Mouse (Mus musculus) frontal cortex, postnatal 10 days (tissue): Measurements from ENCODE around the gene Irf3.

ENCODE experiments used
- DNase-seq, 2 experiments: peaks; one replicate each; pipeline ENCODE4 v3.0.0; 2022; ENCODE audit warnings: low spot score in 2 of 2, mixed read lengths in 1 of 2

The Irf3 gene

DNA sequence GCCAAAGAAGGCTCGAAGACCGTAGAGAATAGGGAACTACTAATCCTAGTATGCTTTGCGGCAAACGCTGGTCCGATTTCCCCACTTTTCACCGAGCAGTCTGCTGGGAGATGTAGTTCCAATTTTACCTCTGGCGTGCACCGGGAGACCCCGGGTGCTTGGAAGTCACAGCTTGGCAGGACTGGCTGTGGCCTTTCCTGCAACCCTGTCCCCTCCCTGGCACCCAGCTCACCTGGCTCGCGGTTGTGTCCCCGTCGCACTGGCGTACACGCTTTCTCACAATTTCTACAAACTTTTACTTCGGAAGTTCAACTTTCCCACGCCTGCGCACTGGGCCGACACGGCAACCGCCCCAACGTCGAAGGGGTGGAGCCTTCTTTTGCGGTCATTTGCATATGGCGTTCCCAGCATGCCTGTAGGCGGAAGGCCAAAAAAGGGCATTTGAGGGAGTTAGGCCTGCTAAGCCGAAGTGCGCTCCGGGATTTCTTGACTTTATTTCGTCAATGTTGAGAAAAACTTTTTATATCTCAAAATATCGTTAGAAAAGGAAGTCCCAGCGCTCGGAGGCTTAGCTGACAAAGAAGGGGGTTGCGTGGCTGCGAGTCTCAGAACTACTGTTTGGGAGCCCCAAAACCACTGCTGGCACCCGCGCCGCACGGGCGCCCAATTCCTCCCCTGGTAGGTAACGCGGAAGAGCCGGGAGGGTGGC lies at the start of gene Irf3:
TSS of gene Irf3 (plus strand) at position 418 of the 709 bp plus-strand sequence.
- peak; percentile 92 to 94 for DNase-seq

DNA sequence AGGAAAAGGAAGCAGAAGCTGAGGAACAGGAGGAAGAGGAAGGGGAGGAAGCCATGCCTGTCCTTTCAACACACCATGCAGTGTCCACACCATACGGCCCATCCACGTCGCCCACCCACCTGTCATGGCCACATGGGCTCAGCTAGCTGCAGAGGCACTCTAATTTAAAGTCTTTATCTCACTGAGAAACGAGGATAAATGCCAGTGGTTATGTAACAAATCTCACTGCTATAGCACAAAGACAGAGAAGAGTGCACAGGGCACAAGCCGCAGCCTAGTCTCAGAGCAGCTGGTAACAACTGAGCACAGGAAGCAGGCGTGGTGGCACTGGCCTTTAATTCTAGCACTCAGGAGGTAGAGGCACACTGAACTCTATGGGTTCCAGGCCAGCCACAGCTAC lies 47.5 kb upstream of the Irf3 start:
- DNase-seq, result peak in 1 of 2 experiments; percentile 5

DNA sequence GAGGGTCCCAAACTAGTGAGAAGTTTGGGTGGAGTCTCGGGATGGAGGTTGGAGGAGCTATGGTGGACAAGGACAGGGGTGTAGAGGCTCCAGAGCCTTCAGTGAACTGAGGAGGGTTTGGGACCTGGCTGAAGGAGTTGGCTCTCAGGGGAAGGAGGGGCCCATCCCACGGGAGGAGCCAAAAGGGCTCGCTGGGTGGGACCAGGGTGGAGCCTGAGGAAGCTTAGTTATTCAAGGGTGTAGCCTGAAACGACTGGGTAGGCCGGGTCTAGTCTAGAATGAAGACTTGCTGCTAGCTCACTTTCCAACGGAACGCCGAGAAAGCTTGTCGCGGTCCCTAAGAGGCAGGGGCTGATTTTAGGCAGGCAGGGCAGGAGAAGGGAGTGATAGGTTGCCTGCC lies 45.5 kb upstream of the Irf3 start:
- no peak for DNase-seq

DNA sequence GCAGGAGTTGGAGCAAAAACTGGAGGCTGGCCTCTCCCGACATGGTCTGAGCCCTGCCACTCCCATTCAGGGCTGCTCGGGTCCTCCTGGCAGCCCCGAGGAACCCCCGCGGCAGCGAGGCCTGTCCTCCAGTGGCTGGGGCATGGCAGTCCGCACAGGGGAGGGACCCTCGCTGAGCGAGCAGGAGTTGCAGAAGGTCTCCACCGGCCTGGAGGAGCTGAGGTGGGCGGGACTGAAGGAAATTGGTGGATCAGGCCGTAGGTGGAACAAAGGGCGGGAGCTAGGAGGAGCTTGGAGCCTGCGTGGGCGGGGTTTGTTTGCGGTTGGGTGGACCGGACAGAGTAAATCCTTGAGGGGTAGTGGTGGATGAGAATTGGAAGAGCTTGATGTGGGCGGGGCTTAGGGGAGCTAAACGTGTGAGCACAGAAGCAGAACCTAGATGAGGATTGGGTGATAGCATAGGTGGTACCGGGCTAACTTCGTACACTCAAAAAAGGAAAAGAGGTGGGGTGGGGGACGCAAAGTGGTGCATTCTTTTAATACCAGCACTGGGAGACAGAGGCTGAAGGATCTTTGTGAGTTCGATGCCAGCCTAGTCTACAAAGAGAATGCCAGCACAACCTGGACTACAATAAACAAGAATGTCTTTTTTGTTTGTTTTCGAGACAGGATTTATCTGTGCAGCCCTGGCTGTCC lies 44.7 kb upstream of the Irf3 start:
- DNase-seq, result peak; percentile 80 to 83

DNA sequence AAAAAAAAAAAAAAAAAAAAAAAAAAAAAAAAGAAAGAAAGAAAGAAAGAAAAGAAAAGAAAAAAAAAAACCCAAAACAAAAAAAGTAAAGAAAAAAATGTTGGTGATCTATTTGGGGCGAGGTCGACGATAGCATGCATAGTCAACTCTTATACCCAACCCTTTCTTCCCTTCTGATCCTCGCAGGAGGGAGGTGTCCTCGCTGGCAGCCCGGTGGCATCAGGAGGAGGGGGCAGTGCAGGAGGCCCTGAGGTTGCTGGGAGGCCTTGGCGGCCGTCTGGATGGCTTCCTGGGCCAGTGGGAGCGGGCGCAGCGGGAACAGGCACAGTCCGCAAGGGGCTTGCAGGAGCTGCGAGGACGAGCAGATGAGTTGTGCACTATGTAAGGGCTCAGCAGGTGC lies 43.9 kb upstream of the Irf3 start:
- peak in 1 of 2 experiments; percentile 7 for DNase-seq

DNA sequence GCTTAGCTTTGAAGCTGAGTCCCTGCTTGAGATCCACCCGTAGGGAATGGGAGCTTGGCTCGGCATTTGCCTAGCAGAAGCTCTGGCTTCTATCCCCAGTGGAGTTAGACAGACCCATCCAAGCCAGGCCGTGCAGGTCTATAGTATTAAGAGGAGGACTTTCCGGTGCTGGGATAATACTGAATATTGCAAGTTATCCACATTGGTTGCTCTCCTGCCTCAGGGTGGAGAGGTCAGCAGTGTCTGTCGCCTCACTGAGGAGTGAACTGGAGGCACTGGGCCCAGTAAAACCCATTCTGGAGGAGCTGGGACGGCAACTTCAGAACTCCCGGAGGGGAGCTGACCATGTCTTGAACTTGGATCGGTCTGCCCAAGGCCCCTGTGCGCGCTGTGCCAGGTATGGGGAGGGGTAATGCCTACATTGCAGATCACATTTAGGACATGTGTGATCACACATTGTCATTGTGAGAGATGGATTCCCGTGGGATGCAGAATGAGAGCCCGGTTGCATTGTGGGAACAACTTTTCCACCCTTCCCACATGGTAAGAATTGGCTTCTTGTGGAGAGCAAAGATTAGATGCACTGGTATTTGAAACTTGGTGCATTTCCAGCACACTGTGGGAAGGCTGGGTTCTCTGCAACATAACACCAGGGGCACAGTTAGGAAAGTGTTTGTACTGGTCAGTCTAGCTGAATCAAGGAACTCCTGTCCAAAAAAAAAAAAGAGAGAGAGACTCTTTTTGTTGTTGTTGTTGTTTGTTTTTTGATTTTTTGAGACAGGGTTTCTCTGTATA lies 43.2 kb upstream of the Irf3 start:
- peak; percentile 3 to 7 for DNase-seq

DNA sequence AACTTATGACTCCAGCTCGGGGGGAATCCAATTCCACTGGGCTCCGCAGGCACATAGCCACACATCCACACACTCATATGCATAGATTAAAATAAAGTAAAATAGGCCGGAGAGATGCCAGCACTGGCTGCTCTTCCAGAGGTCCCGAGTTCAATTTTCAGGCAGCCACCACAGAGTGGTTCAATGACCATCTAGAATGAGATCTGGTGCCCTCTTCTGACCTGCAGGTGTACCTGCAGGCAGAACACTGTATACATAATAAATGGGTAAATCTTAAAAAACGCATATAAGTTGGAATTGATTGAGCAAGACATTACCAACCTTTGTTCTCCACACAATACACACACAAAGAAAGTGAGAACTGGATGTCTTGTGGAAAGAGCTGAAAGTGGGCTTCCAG lies 41.8 kb upstream of the Irf3 start:
- no peak for DNase-seq

DNA sequence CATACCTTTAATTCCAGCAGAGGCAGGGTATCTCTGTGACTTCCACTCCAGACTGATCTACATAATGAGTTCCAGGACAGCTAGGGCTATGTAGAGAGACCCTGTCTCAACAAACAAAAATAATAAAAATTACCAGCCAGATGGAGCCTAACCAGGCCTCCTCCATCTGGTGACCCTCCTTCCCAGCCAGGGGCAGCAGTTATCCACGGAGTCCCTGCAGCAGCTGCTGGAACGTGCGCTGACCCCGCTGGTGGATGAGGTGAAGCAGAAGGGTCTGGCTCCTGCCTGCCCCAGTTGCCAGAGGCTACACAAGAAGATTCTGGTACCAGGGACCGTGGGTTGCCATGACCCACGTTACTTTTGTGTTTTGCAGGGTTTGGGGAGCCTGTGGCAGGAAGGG lies 41.2 kb upstream of the Irf3 start:
- no peak for DNase-seq

DNA sequence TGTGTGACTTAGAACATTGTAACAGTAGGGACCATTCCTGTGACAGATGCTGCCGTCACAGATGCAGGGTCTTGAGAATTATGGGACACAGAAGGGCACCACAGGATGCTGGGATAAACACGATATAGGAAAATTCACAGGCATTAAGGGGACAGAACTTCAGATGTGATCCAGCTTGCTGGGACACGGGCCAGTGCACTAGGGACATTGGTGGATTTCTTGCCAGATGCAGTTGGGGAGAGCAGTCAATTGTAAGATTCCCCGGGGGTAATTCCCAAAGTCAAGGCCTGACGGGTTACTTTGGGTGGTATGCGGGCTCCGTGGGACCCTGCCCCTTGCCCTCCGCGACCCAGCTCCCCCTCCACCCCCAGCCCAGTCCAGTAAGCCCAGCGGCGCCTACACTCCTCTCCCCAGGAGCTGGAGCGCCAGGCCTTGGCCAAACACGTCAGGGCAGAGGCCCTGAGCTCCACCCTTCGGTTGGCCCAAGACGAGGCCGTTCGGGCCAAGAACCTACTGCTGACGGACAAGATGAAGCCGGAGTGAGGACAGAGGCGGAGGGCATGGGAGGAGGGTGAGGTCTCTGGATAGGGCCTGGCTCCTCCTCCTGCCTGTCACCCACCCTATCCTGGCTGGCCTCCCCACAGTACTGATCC lies 40.1 kb upstream of the Irf3 start:
- DNase-seq, result peak in 1 of 2 experiments; percentile 12

DNA sequence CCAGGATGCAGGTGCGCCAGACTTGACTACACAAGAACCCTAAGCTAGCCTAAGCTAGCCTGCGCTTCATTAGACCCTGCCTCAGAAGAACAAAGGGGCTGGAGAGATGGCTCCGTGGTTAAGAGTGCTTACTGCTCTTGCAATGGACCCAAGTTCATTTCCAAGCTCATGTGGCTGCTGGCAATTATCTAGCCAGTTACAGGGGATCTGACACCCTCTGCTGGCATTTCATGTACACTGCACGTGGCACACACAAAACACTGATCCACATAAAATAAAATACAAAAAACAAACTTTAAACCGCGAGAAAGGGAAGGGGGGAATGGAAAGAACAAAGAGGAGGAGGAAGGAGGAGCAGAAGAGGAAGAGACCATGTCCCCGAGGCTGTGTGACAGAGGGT lies 39.2 kb upstream of the Irf3 start:
- DNase-seq, result peak in 1 of 2 experiments; percentile 41

DNA sequence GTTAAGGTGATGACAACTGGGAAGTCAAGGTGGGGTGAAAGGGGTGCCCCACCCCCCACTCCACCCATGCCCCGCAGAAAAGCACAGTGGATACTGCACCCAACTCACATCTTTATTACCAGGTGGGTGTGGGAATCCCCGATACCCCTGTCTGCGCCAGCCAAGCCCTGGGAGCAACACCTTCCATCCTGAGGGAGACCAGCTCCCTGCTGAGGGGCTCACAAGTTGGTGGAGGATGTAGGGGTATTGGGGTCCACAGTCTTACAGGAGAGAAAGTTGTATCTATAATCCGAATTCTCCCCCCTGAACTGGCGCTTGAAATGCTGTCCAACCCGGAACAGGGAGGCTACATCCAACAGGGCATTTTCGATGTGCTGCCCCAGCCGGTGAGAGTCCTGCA lies 38.2 kb upstream of the Irf3 start:
- DNase-seq, result peak in 1 of 2 experiments; percentile 11

DNA sequence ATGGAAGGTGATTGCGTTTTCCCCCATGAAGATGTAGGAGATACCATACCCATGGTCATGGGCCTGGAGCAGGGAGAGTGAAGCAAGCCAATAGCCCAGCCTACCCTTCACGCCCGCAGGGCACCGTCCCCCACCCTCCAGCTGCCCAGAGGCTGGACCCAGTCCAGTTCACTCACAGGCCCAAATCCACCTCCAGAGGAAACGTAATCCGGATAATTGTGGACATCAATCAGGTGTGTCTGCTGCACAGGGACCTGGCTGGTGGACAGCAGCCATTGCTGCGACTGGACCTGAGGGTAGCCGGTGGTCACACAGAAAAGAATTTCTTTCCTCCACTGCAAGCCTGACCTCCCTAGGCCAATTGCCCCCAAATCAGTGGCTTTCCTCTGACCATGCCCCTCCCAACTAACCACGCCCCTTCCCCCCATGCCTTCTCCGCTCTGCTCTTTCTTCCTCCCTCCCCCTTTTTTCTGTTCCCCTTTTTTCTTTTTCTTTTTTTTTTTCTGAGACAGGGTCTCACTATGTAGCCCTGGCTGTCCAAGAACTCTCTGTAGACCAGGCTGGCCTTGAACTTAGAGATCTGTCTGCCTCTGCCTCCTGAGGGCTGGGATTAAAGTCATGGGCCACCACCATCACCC lies 37.5 kb upstream of the Irf3 start:
- DNase-seq, result peak in 1 of 2 experiments; percentile 5

DNA sequence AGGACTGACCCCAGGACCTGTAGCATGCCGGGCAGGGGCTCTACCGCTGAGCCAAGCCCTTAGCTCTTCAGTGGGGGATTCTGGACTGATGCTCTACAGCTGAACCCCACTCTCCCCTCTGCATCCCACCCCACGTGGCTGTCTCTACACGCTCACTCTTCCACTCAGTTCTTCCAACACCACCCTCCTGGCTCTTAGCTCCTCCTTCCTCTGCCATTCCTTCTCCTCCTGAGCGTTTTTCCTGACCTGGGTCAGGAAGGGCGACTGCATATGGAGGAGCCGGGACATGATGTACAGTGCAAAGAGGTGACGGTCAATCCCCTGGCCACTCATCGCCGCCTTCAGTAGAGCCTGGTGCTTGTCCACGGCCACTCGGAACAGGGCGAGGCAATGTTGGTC lies 36.9 kb upstream of the Irf3 start:
- DNase-seq, result no peak

DNA sequence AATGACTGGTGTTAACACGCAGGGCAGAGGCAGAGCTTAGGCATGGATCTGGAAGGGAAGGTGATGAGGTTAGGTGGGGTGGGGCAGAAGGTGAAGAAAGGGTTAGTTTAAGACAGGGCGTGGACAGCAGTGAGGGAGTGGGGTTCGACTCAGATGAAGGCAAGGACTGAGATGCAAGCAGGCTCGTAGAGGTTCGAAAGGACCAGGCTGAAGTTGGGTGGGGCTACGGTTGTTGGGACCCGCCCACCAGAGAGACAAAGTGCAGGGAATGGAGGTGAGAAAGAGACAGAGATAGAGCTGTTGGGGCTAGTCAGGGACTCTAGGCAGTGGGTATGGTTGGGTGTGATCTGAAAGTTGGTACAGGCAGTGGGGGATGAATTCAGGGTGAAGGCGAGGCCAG lies 35.1 kb upstream of the Irf3 start:
- no peak for DNase-seq

DNA sequence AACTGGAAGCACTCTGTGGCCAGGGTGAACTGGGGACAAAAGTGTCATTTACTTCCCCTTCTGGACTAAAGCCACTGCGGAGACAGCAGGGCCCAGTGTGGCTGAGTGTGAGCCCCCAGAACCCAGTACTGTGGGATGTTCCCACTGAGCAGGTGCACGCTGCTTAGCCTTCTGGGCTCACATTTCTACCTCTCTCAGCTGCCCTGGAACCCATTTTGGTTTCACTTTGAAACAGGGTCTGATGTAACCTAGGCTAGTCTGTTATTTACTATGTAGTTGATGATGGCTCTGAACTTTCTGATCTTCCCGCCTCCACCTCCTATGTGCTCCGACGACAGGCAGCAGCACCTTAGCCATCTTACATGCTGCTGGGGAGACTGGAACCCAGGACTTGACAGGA lies 34.6 kb upstream of the Irf3 start:
- peak in 1 of 2 experiments; percentile 4 for DNase-seq

DNA sequence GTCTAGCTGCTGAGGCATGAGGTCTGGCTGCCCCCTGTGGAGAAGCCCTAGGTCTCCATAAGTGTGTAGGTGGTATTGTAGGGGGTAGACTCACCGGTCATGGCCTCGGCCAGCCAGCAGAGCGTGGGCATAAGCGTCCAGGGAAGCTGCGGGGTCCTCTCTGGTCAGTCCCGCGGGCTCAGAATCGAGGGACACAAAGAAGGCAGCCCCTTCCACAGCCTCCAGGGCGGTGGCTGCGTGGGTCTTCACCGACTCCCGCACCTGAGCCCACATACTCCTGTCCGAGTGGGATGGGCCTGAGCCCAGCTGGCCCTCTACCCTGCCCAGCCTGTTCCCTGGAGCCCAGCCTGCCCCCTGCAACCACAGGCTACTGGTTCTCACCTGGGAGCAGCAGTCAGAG lies 32.5 kb upstream of the Irf3 start:
- DNase-seq, result no peak

DNA sequence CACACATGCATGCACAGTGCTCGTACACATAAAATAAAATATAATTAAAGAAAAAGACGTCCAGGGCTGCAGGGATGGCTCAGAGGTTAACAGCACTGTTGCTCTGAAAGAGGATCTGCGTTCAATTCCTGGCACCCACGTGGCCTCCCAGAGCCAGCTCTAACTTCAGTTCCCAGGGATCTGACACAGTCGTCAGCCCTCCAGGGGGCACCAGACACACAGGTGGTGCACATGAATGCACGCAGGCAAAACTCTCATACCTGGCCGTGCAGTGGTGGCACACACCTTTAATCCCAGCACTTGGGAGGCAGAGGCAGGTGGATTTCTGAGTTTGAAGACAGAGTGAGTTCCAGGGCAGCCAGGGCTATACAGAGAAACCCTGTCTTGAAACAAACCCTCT lies 31.5 kb upstream of the Irf3 start:
- no peak for DNase-seq

DNA sequence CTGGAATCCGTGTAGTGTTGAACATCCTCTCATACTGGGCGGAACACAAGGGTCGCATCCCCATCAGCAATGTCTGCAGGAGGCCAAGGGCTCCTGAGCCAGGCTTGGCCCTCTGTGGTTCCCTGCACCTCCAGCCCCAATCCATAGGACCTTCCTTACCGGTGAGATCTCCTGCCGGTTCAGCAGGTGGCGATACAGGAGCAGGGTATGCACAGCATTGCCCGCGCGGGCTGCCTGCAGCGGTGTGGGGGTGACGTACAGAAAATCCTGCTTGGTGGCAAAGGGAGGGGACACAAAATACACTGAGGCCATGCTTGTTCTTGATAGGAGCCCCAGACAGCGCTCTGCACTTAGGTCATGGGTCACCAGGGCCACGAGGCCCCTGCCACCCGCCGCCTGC lies 30.8 kb upstream of the Irf3 start:
- no peak for DNase-seq

DNA sequence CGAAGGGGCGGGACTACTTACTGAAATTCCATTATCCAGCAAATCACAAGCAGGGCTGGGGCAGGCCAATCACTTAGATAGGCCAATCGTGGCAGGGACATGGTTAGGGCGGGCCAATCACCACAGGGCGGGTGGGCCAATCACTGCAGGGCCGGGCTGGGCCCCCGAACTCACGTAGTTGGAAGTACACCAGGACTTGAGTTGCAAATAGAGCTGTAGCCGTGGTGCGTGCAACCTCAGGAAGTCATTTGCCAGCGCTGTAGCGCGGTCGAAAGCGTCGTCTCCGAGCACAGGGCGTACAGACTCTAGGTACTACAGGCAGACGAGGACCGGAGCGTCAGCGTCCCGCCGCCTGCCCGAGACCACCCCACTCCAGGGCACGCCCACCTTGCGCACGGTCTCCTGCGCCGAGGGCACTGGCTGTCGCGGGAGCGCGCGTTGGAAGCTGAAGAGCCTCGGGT lies 27.2 kb upstream of the Irf3 start:
- peak; percentile 83 to 84 for DNase-seq

DNA sequence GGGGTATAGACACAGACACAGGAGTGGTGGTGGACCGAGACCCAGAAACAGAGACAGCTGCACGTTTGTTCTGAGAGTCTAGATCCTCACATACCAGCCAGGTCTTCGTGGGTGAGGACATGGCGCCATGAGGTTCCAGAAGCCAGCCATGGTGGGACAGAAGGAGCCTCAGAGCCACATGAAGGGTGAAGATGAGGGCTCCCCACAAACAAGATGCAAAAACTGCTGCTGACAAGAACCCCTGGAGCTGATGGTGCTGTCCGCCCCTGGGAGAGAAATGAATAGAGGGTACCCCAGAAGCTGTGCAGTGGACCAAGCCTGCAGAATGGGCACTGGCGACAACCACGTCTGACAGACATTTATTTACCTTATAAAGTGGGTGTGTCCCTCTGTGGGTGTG lies 26.3 kb upstream of the Irf3 start:
- DNase-seq, result no peak

DNA sequence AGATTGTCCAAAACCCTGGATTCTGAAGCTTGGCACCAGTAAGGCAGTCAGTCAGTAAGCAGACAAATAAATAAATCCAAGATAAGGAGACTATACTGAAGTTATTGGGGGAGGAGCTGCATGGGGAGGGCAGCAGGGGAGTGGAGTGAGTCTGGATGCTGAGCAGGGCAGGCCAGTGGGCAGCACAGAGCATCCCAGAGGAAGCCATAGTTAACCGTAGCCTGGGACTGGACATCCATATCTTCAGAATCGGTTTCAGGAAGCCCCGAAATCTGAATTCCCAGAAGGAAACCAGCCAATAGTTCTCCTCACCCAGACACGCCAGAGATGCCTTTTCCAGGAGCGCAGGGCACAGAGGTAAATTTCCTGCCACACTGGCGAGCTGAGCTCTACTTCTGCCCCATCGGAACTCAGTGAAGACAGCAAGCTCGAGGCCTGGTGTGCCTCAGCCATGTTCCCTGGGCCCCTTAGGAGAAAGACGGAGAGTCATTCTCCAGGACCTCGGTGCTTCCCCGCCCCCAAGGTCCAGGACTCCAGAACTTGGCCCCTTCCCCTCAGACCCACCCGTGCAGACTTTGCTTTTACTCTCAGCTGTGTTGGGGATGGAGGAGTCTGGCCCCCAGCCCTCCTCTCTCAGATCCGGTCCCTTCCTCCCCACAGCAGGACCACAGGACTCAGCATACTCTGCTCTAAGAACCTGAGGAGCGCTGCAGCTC lies 23.9 kb upstream of the Irf3 start:
- DNase-seq, result no peak
